Mouse (Mus musculus) limb, embryonic 14.5 days (tissue): ENCODE results near the gene Slc30a3. TPM values are rescaled to one million over a fixed set of nuclear protein-coding genes. Genes with fewer than 3 reads are reported as not detected.

Experiments used
- ATAC-seq: fragments of 200-750 bp; cut with Nextera tagmentation; 2 replicates; pipeline ENCODE4 v1.8.0; 2017; ENCODE audit warnings: low read depth, moderate number of reproducible peaks, moderate TSS enrichment; ENCODE audit not compliant: low FRiP score
- DNase-seq: peaks from one replicate; pipeline ENCODE4 v3.0.0-alpha.2; 2015; ENCODE audit warnings: low spot score
- H3K27ac ChIP-seq: fragments of 300-500 bp; sonication (generic); replicated peaks from 2 replicates; pipeline ENCODE4 v1.5.1; 2014; ENCODE audit warnings: low read depth, mild to moderate bottlenecking, low read length, moderate library complexity, mixed read lengths
- H3K27me3 ChIP-seq: fragments of 300-500 bp; sonication (generic); 2 replicates; pipeline ENCODE4 v1.6.1; 2014; ENCODE audit warnings: low read length, mixed read lengths; ENCODE audit not compliant: control insufficient read depth, insufficient read depth
- H3K36me3 ChIP-seq: fragments of 300-500 bp; sonication (generic); 2 replicates; pipeline ENCODE4 v1.6.1; 2014; ENCODE audit warnings: mild to moderate bottlenecking, low read length, moderate library complexity, mixed read lengths; ENCODE audit not compliant: control insufficient read depth, insufficient read depth
- H3K4me1 ChIP-seq: fragments of 300-500 bp; sonication (generic); 2 replicates; pipeline ENCODE4 v1.6.1; 2014; ENCODE audit warnings: antibody characterized with exemption, low read length, mixed read lengths; ENCODE audit not compliant: control insufficient read depth, insufficient read depth
- H3K4me2 ChIP-seq: fragments of 300-500 bp; sonication (generic); replicated peaks from 2 replicates; pipeline ENCODE4 v1.6.1; 2014; ENCODE audit warnings: low read depth, mild to moderate bottlenecking, low read length, moderate library complexity; ENCODE audit not compliant: severe bottlenecking
- H3K4me3 ChIP-seq: fragments of 300-500 bp; sonication (generic); replicated peaks from 2 replicates; pipeline ENCODE4 v1.5.1; 2014; ENCODE audit warnings: low read length
- H3K9ac ChIP-seq: fragments of 300-500 bp; sonication (generic); 2 replicates; pipeline ENCODE4 v1.6.1; 2014; ENCODE audit warnings: mild to moderate bottlenecking, low read depth, low read length, moderate library complexity; ENCODE audit not compliant: severe bottlenecking
- H3K9me3 ChIP-seq: fragments of 300-500 bp; sonication (generic); 2 replicates; pipeline ENCODE4 v1.6.1; 2016; ENCODE audit warnings: low read length; ENCODE audit not compliant: control insufficient read depth
- POLR2A ChIP-seq: fragments of 200-500 bp; IDR thresholded peaks from 2 replicates; pipeline ENCODE4 v1.8.0; 2012; ENCODE audit warnings: inconsistent platforms, mild to moderate bottlenecking, moderate library complexity, borderline replicate concordance; ENCODE audit not compliant: insufficient read depth, insufficient read length; ENCODE audit errors: extremely low read depth
- WGBS: fragments of 180-500 bp; shearing (Covaris S2); extraction: QIAGEN DNeasy Blood & Tissue Kit; methylation state at CpG from one replicate; pipeline ENCODE4 v1.1.7; 2014; 5-methylcytosine and 5-hydroxymethylcytosine counted together
- polyA plus RNA-seq, 2 experiments: library from polyadenylated mRNA; depleted of rRNA in 1 of 2; stranded (reverse) in 1 of 2; unstranded in 1 of 2; fragments of >200 nt; fragmentation: Nextera tagmentation in 1 of 2; extraction: Ambion mirVana in 1 of 2; gene quantifications; 2 replicates each; pipeline versions ENCODE4 v1.2.1 to v1.2.3; 2012 to 2014

Slc30a3 gene
- polyA plus RNA-seq, 2 experiments = 0.82 to 0.91 TPM

GRCm38 (mm10) chr5:31138968-31139425, 31.0 kb upstream of the Slc30a3 start:
- no peak overlapping the region for H3K4me2 ChIP-seq
- WGBS = 15% methylated on average over 9 of the region's 9 CpGs
- DNase-seq = peak; percentile 59

GRCm38 (mm10) chr5:31138241-31138967, 30.4 kb upstream of the Slc30a3 start, which contains the start of gene Ucn:
Gene Ucn, minus strand, starts transcription at chr5:31138829.
- WGBS = 2% methylated on average over 39 of the region's 52 CpGs
- ATAC-seq (no peak), DNase-seq (no peak)
- peak within 1 kb of the TSS; percentile 14 for H3K4me3 ChIP-seq
- no peak for TF ChIP-seq POLR2A
- H3K4me1 ChIP-seq = no peaks in the 10 kb centered on the region
- H3K27me3 ChIP-seq = peaks cover 63% of the 10 kb centered on the region
- peak within 1 kb of the TSS; percentile 23 for H3K4me2 ChIP-seq
- peaks cover 9% of the 10 kb centered on the region; the same call in 1 of the 2 replicates for H3K36me3 ChIP-seq
- no peak within 1 kb of the TSS for H3K27ac ChIP-seq
- H3K9me3 ChIP-seq = no peaks in the 10 kb centered on the region
- H3K9ac ChIP-seq = no peak within 1 kb of the TSS

More at GRCm38 (mm10) chr5:31138968-31139425, 31.0 kb upstream of the Slc30a3 start:
- H3K4me1 ChIP-seq = no peaks in the 10 kb centered on the region
- no peak for ATAC-seq
- H3K36me3 ChIP-seq = peaks cover 12% of the 10 kb centered on the region; the same call in 1 of the 2 replicates
- no peak for TF ChIP-seq POLR2A
- H3K4me3 ChIP-seq = 0 out of 2 replicates have a peak overlapping the region, but pooled peaks have one; percentile 3
- H3K27me3 ChIP-seq = peaks cover 58% of the 10 kb centered on the region
- no peak overlapping the region for H3K27ac ChIP-seq
- no peaks in the 10 kb centered on the region for H3K9me3 ChIP-seq
- H3K9ac ChIP-seq = no peak overlapping the region

GRCm38 (mm10) chr5:31137658-31138057, 29.6 kb upstream of the Slc30a3 start:
- Histone ChIP-seq H3K27ac (no peak overlapping the region), H3K4me3 (peak overlapping the region; percentile 14; the same call in 1 of the 2 replicates), H3K36me3 (0 out of 2 replicates have a peak, but pooled peaks cover 7% of the 10 kb centered on the region), H3K4me1 (no peaks in the 10 kb centered on the region), H3K9ac (no peak overlapping the region), H3K4me2 (peak overlapping the region; percentile 23; the same call in 1 of the 2 replicates), H3K9me3 (no peaks in the 10 kb centered on the region), H3K27me3 (peaks cover 63% of the 10 kb centered on the region)
- DNase-seq = no peak
- no peak for ATAC-seq
- TF ChIP-seq POLR2A = no peak
- 1% methylated on average over 13 of the region's 13 CpGs for WGBS

- no peak for DNase-seq
- H3K4me3 ChIP-seq = no peak overlapping the region
- under 1% methylated on average over 32 of the region's 33 CpGs for WGBS
- H3K9me3 ChIP-seq = no peaks in the 10 kb centered on the region
- no peak for ATAC-seq
- H3K4me2 ChIP-seq = no peak overlapping the region
- H3K9ac ChIP-seq = no peak overlapping the region
- peaks cover 63% of the 10 kb centered on the region for H3K27me3 ChIP-seq
- H3K27ac ChIP-seq = no peak overlapping the region
- H3K36me3 ChIP-seq = 0 out of 2 replicates have a peak, but pooled peaks cover 6% of the 10 kb centered on the region
- no peak for TF ChIP-seq POLR2A
- H3K4me1 ChIP-seq = no peaks in the 10 kb centered on the region
These were observed 28.8 kb upstream of the Slc30a3 start for GRCm38 (mm10) chr5:31136730-31137424.

- no peak for TF ChIP-seq POLR2A
- Histone ChIP-seq H3K4me1 (no peaks in the 10 kb centered on the region), H3K4me2 (no peak overlapping the region), H3K9ac (no peak overlapping the region), H3K36me3 (no peaks in the 10 kb centered on the region), H3K27me3 (no peaks in the 10 kb centered on the region), H3K4me3 (no peak overlapping the region), H3K9me3 (no peaks in the 10 kb centered on the region), H3K27ac (no peak overlapping the region)
- DNase-seq = no peak
- WGBS = 40% methylated on average over 5 of the region's 5 CpGs
- no peak for ATAC-seq
These were observed 18.0 kb upstream of the Slc30a3 start for GRCm38 (mm10) chr5:31126050-31126449.
